Mouse (Mus musculus): ENCODE results near the gene Anapc11. TPM values are rescaled to one million over a fixed set of nuclear protein-coding genes. Genes with fewer than 3 reads are reported as not detected.

Anapc11 gene
- total RNA-seq, 2 experiments from 2014 or later, result 87.2 to 109 TPM

GRCm38 (mm10) chr11:120647047-120647830 lies 49.0 kb downstream of the Anapc11 start:
- DNase-seq (ENCODE audit: extremely low spot score in 1 of 2, low spot score in 1 of 2), result no peak

GRCm38 (mm10) chr11:120648001-120648476 lies 49.8 kb downstream of the Anapc11 start, which contains the start of gene Myadml2:
TSS of gene Myadml2 (minus strand) at chr11:120648158.
- peak in 1 of 2 experiments; percentile 48 for DNase-seq (ENCODE audit: extremely low spot score in 1 of 2, low spot score in 1 of 2)

- DNase-seq (ENCODE audit: extremely low spot score in 1 of 2, low spot score in 1 of 2), result no peak
These were observed 53.7 kb downstream of the Anapc11 start for GRCm38 (mm10) chr11:120651872-120652271.

GRCm38 (mm10) chr11:120654741-120655140 lies 56.5 kb downstream of the Anapc11 start:
- DNase-seq (ENCODE audit: extremely low spot score in 1 of 2, low spot score in 1 of 2), result no peak

- DNase-seq (ENCODE audit: extremely low spot score in 1 of 2, low spot score in 1 of 2), result no peak
These were observed 59.1 kb downstream of the Anapc11 start for GRCm38 (mm10) chr11:120657301-120657700.

Small RNA genes lying within 50 kb of the gene (microRNA-seq; reads per million reads assigned to microRNA genes)
- 0.37 to 3.2 reads per million in 2 experiments for gene Mir6936

Other genes starting within 250 kb of the Anapc11 start
- 1,000 to 10,000 TPM; 1,451 to 1,562 TPM for gene Actg1, start 249.9 kb upstream of the Anapc11 start, total RNA-seq (2021)
- gene Fscn2, start 236.9 kb upstream of the Anapc11 start, total RNA-seq (2021), result under 1 TPM in 1 of 2 experiments, not detected in 1; 0.89 TPM
- gene Faap100, start 219.7 kb upstream of the Anapc11 start, total RNA-seq (2021), result 10 to 100 TPM; 16.2 to 17.1 TPM
- 10 to 100 TPM; 62.4 to 63.0 TPM for gene Nploc4, start 160.7 kb upstream of the Anapc11 start, total RNA-seq (2021)
- gene Tspan10, start 155.8 kb upstream of the Anapc11 start, total RNA-seq (2021), result 1 to 10 TPM in 1 of 2 experiments, under 1 TPM in 1; 0.32 to 6.8 TPM
- under 1 TPM; 0.56 to 0.59 TPM for gene Pde6g, start 144.9 kb upstream of the Anapc11 start, total RNA-seq (2021)
- gene Oxld1, start 140.4 kb upstream of the Anapc11 start, total RNA-seq (2021), result 10 to 100 TPM; 15.5 to 16.2 TPM
- gene Ccdc137, start 140.3 kb upstream of the Anapc11 start, total RNA-seq (2021), result 10 to 100 TPM; 23.6 to 26.8 TPM
- 10 to 100 TPM; 50.8 to 53.8 TPM for gene Arl16, start 130.8 kb upstream of the Anapc11 start, total RNA-seq (2021)
- gene Mrpl12, start 113.8 kb upstream of the Anapc11 start, total RNA-seq (2021), result 10 to 100 TPM; 60.9 to 72.0 TPM
- 10 to 100 TPM; 18.1 to 22.4 TPM for gene Slc25a10, start 106.6 kb upstream of the Anapc11 start, total RNA-seq (2021)
- gene Gcgr, start 67.7 kb upstream of the Anapc11 start, total RNA-seq (2021), result under 1 TPM; 0.15 to 0.19 TPM
- 10 to 100 TPM; 86.1 to 86.5 TPM for gene Mcrip1, start 48.7 kb upstream of the Anapc11 start, total RNA-seq (2021)
- not detected for gene Ppp1r27, start 47.3 kb upstream of the Anapc11 start, total RNA-seq (2021)
- 100 to 1,000 TPM; 127 to 136 TPM for gene P4hb, start 25.2 kb upstream of the Anapc11 start, total RNA-seq (2021)
- gene Arhgdia, start 16.8 kb upstream of the Anapc11 start, total RNA-seq (2021), result 100 to 1,000 TPM; 306 to 324 TPM
- 10 to 100 TPM; 61.7 to 67.4 TPM for gene Alyref, start 56 bp upstream of the Anapc11 start, total RNA-seq (2021)
- 1 to 10 TPM; 2.1 to 2.9 TPM for gene Npb, start 10.1 kb downstream of the Anapc11 start, total RNA-seq (2021)
- gene Pcyt2, start 19.5 kb downstream of the Anapc11 start, total RNA-seq (2021), result 100 to 1,000 TPM; 133 to 162 TPM
- 10 to 100 TPM; 36.1 to 42.4 TPM for gene Sirt7, start 26.8 kb downstream of the Anapc11 start, total RNA-seq (2021)
- gene Mafg, start 35.2 kb downstream of the Anapc11 start, total RNA-seq (2021), result 10 to 100 TPM; 68.9 to 83.2 TPM
- gene Pycr1, start 45.3 kb downstream of the Anapc11 start, total RNA-seq (2021), result 1 to 10 TPM; 4.3 to 4.9 TPM
- gene Myadml2, start 49.7 kb downstream of the Anapc11 start, total RNA-seq (2021), result 1 to 10 TPM; 2.5 to 3.5 TPM
- 1 to 10 TPM; 4.5 to 8.2 TPM for gene Notum, start 62.8 kb downstream of the Anapc11 start, total RNA-seq (2021)
- gene Aspscr1, start 74.6 kb downstream of the Anapc11 start, total RNA-seq (2021), result 10 to 100 TPM; 50.0 to 55.7 TPM
- 10 to 100 TPM; 20.1 to 21.9 TPM for gene Cenpx, start 115.3 kb downstream of the Anapc11 start, total RNA-seq (2021)
- 10 to 100 TPM; 47.0 to 65.2 TPM for gene Lrrc45, start 115.5 kb downstream of the Anapc11 start, total RNA-seq (2021)
- 10 to 100 TPM; 33.7 to 46.8 TPM for gene Rac3, start 123.0 kb downstream of the Anapc11 start, total RNA-seq (2021)
- gene Dcxr, start 128.9 kb downstream of the Anapc11 start, total RNA-seq (2021), result 10 to 100 TPM; 12.4 to 12.9 TPM
- gene Cbr2, start 133.7 kb downstream of the Anapc11 start, total RNA-seq (2021), result 1 to 10 TPM; 1.5 to 1.6 TPM
- gene Hmga1b, start 164.4 kb downstream of the Anapc11 start, total RNA-seq (2021), result 10 to 100 TPM; 19.9 to 22.8 TPM
- 10 to 100 TPM; 68.8 to 74.1 TPM for gene Rfng, start 185.8 kb downstream of the Anapc11 start, total RNA-seq (2021)
- 100 to 1,000 TPM; 147 to 153 TPM for gene Gps1, start 185.9 kb downstream of the Anapc11 start, total RNA-seq (2021)
- 10 to 100 TPM; 45.7 to 50.0 TPM for gene Dus1l, start 198.0 kb downstream of the Anapc11 start, total RNA-seq (2021)
- 100 to 1,000 TPM; 191 to 198 TPM for gene Fasn, start 226.1 kb downstream of the Anapc11 start, total RNA-seq (2021)

Data from layer of hippocampus, postnatal 25 days (tissue).